Mouse (Mus musculus) limb, embryonic 11.5 days (tissue): ENCODE data around the gene Sez6. TPM values are rescaled to one million over a fixed set of nuclear protein-coding genes. Genes with fewer than 3 reads are reported as not detected.

Experiments
- ATAC-seq: fragments of 200-750 bp; cut with Nextera tagmentation; 2 replicates; pipeline ENCODE4 v1.8.0; 2017; ENCODE audit warnings: low read depth; ENCODE audit not compliant: insufficient number of reproducible peaks, low FRiP score, low TSS enrichment
- DNase-seq: peaks from one replicate; pipeline ENCODE4 v3.0.0-alpha.2; 2015; ENCODE audit warnings: low spot score
- H3K27ac ChIP-seq: fragments of 300-500 bp; sonication (generic); replicated peaks from 2 replicates; pipeline ENCODE4 v1.5.1; 2014; ENCODE audit warnings: low read depth, mild to moderate bottlenecking, low read length
- H3K27me3 ChIP-seq: fragments of 300-500 bp; sonication (generic); 2 replicates; pipeline ENCODE4 v1.6.1; 2014; ENCODE audit warnings: mild to moderate bottlenecking, low read length, mixed read lengths; ENCODE audit not compliant: control insufficient read depth, insufficient read depth
- H3K36me3 ChIP-seq: fragments of 300-500 bp; sonication (generic); 2 replicates; pipeline ENCODE4 v1.6.1; 2014; ENCODE audit warnings: mild to moderate bottlenecking, low read length, moderate library complexity, mixed read lengths; ENCODE audit not compliant: control insufficient read depth, insufficient read depth
- H3K4me1 ChIP-seq: fragments of 300-500 bp; sonication (generic); 2 replicates; pipeline ENCODE4 v1.6.1; 2014; ENCODE audit warnings: low read length, mixed read lengths; ENCODE audit not compliant: control insufficient read depth, insufficient read depth
- H3K4me2 ChIP-seq: fragments of 300-500 bp; sonication (generic); 2 replicates; pipeline ENCODE4 v1.6.1; 2014; ENCODE audit warnings: low read depth, mild to moderate bottlenecking, moderate library complexity; ENCODE audit not compliant: severe bottlenecking
- H3K4me3 ChIP-seq: fragments of 300-500 bp; sonication (generic); 2 replicates; pipeline ENCODE4 v1.5.1; 2014; ENCODE audit warnings: low read depth, low read length
- H3K9ac ChIP-seq: fragments of 300-500 bp; sonication (generic); 2 replicates; pipeline ENCODE4 v1.6.1; 2014; ENCODE audit warnings: mild to moderate bottlenecking, low read length
- H3K9me3 ChIP-seq: fragments of 300-500 bp; sonication (generic); 2 replicates; pipeline ENCODE4 v1.6.1; 2016; ENCODE audit warnings: low read length; ENCODE audit not compliant: control insufficient read depth
- WGBS: fragments of 180-500 bp; shearing (Covaris S2); extraction: QIAGEN DNeasy Blood & Tissue Kit; methylation state at CpG from one replicate; pipeline ENCODE4 v1.1.7; 2014; 5-methylcytosine and 5-hydroxymethylcytosine counted together
- polyA plus RNA-seq: library from polyadenylated mRNA; unstranded; fragments of >200 nt; fragmentation: Nextera tagmentation; extraction: Ambion mirVana; gene quantifications from 2 replicates; pipeline ENCODE4 v1.2.1, GENCODE M21; 2014

The Sez6 gene
- polyA plus RNA-seq, 1 experiment from 2014 or later: 0.23 TPM

GRCm38 (mm10) chr11:77962946-77963345, 32.3 kb downstream of the Sez6 start:
- no peak overlapping the region for H3K27ac ChIP-seq
- DNase-seq (no peak), ATAC-seq (no peak)
- H3K36me3 ChIP-seq: no peaks in the 10 kb centered on the region
- peaks cover 11% of the 10 kb centered on the region; the same call in 1 of the 2 replicates for H3K4me1 ChIP-seq
- 83% methylated on average over 10 of the region's 10 CpGs for WGBS
- no peak overlapping the region for H3K4me2 ChIP-seq
- no peak overlapping the region for H3K9ac ChIP-seq
- H3K4me3 ChIP-seq: no peak overlapping the region
- H3K9me3 ChIP-seq: no peaks in the 10 kb centered on the region
- peaks cover 41% of the 10 kb centered on the region for H3K27me3 ChIP-seq

- H3K4me3 ChIP-seq: no peak overlapping the region
- H3K4me1 ChIP-seq: peaks cover 11% of the 10 kb centered on the region; the same call in 1 of the 2 replicates
- ATAC-seq: no peak
- H3K27me3 ChIP-seq: peaks cover 26% of the 10 kb centered on the region
- no peak overlapping the region for H3K4me2 ChIP-seq
- WGBS: 29% methylated on average over 19 of the region's 19 CpGs
- no peaks in the 10 kb centered on the region for H3K36me3 ChIP-seq
- no peak overlapping the region for H3K27ac ChIP-seq
- no peaks in the 10 kb centered on the region for H3K9me3 ChIP-seq
- no peak overlapping the region for H3K9ac ChIP-seq
- no peak for DNase-seq
Measured at GRCm38 (mm10) chr11:77964415-77965095, 34.0 kb downstream of the Sez6 start.

- Histone ChIP-seq H3K9ac (no peak overlapping the region), H3K36me3 (no peaks in the 10 kb centered on the region), H3K4me2 (no peak overlapping the region), H3K4me3 (no peak overlapping the region), H3K9me3 (no peaks in the 10 kb centered on the region), H3K4me1 (peaks cover 11% of the 10 kb centered on the region; the same call in 1 of the 2 replicates), H3K27me3 (peaks cover 23% of the 10 kb centered on the region), H3K27ac (no peak overlapping the region)
- WGBS: 26% methylated on average over 17 of the region's 17 CpGs
- DNase-seq (no peak), ATAC-seq (no peak)
Measured at GRCm38 (mm10) chr11:77965101-77966036, 34.8 kb downstream of the Sez6 start.

- H3K36me3 ChIP-seq: no peaks in the 10 kb centered on the region
- no peak for ATAC-seq
- no peak overlapping the region for H3K27ac ChIP-seq
- H3K4me1 ChIP-seq: peaks cover 11% of the 10 kb centered on the region; the same call in 1 of the 2 replicates
- no peak overlapping the region for H3K4me2 ChIP-seq
- no peaks in the 10 kb centered on the region for H3K9me3 ChIP-seq
- no peak overlapping the region for H3K9ac ChIP-seq
- H3K27me3 ChIP-seq: peaks cover 20% of the 10 kb centered on the region
- WGBS: 55% methylated on average over 5 of the region's 5 CpGs
- no peak for DNase-seq
- no peak overlapping the region for H3K4me3 ChIP-seq
Measured at GRCm38 (mm10) chr11:77966037-77966391, 35.4 kb downstream of the Sez6 start.

GRCm38 (mm10) chr11:77967114-77967513, 36.5 kb downstream of the Sez6 start:
- ATAC-seq: 0 out of 2 replicates have a peak, but pooled peaks have one; percentile 51
- Histone ChIP-seq H3K4me1 (peaks cover 11% of the 10 kb centered on the region; the same call in 1 of the 2 replicates), H3K27ac (no peak overlapping the region), H3K9ac (no peak overlapping the region), H3K4me2 (no peak overlapping the region), H3K9me3 (no peaks in the 10 kb centered on the region), H3K36me3 (no peaks in the 10 kb centered on the region), H3K27me3 (peaks cover 20% of the 10 kb centered on the region), H3K4me3 (no peak overlapping the region)
- peak; percentile 88 for DNase-seq
- WGBS: under 1% methylated on average over 4 of the region's 4 CpGs

- DNase-seq (no peak), ATAC-seq (no peak)
- Histone ChIP-seq H3K27me3 (peaks cover 23% of the 10 kb centered on the region), H3K4me1 (peaks cover 11% of the 10 kb centered on the region; the same call in 1 of the 2 replicates), H3K36me3 (no peaks in the 10 kb centered on the region), H3K27ac (no peak overlapping the region), H3K4me2 (no peak overlapping the region), H3K9ac (no peak overlapping the region), H3K9me3 (no peaks in the 10 kb centered on the region), H3K4me3 (no peak overlapping the region)
- WGBS: 65% methylated on average over 4 of the region's 4 CpGs
Measured at GRCm38 (mm10) chr11:77968786-77969185, 38.2 kb downstream of the Sez6 start.

GRCm38 (mm10) chr11:77970718-77971117, 40.1 kb downstream of the Sez6 start:
- 83% methylated on average over 6 of the region's 6 CpGs for WGBS

GRCm38 (mm10) chr11:77973520-77973919, 42.9 kb downstream of the Sez6 start:
- no peak overlapping the region for H3K9ac ChIP-seq
- 89% methylated on average over 7 of the region's 7 CpGs for WGBS
- H3K9me3 ChIP-seq: no peaks in the 10 kb centered on the region

More at GRCm38 (mm10) chr11:77970718-77971117, 40.1 kb downstream of the Sez6 start:
- ATAC-seq (no peak), DNase-seq (no peak)
- Histone ChIP-seq H3K27me3 (peaks cover 22% of the 10 kb centered on the region), H3K4me3 (no peak overlapping the region), H3K9me3 (no peaks in the 10 kb centered on the region), H3K4me2 (no peak overlapping the region), H3K27ac (no peak overlapping the region), H3K36me3 (no peaks in the 10 kb centered on the region), H3K9ac (no peak overlapping the region), H3K4me1 (0 out of 2 replicates have a peak, but pooled peaks cover 2% of the 10 kb centered on the region)

More at GRCm38 (mm10) chr11:77973520-77973919, 42.9 kb downstream of the Sez6 start:
- no peak overlapping the region for H3K27ac ChIP-seq
- no peaks in the 10 kb centered on the region for H3K4me1 ChIP-seq
- no peak overlapping the region for H3K4me2 ChIP-seq
- DNase-seq (no peak), ATAC-seq (no peak)
- no peak overlapping the region for H3K4me3 ChIP-seq
- H3K27me3 ChIP-seq: peaks cover 21% of the 10 kb centered on the region
- no peaks in the 10 kb centered on the region for H3K36me3 ChIP-seq
